Mouse (Mus musculus): ENCODE measurements around the gene Gm10638.

- TF ChIP-seq EP300 (IDR thresholded peaks at IDR 0.05; ENCODE audit: insufficient read depth, low read depth, low read length) (no peak), CTCF (IDR thresholded peaks at IDR 0.05) (peak; percentile 50)
Measured at GRCm38 (mm10) chr8:86720756-86721459, 24.6 kb upstream of the Gm10638 start.

All from heart, adult 2 months (tissue).